Mouse (Mus musculus): ENCODE measurements around the gene Vmn2r76. TPM values are rescaled to one million over a fixed set of nuclear protein-coding genes. Genes with fewer than 3 reads are reported as not detected.
"Not testable (repeated sequence)": the region's sequence is repeated elsewhere in the genome, so short reads cannot be mapped to it uniquely, and the experiment has no call there.

Vmn2r76 gene
- polyA plus RNA-seq (2016; fragmentation: Nextera tagmentation; extraction: Ambion mirVana): not detected in 2 replicates

- H3K4me2 ChIP-seq: no peak within 1 kb of the TSS
- H3K4me1 ChIP-seq (replicated peaks): no peaks in the 10 kb centered on the region
- H3K27me3 ChIP-seq (replicated peaks): no peaks in the 10 kb centered on the region
- no peak within 1 kb of the TSS for H3K4me3 ChIP-seq
- 45% methylated on average over 1 of the region's 1 CpGs for WGBS
- H3K36me3 ChIP-seq: no peaks in the 10 kb centered on the region
- H3K27ac ChIP-seq (ENCODE audit: poor library complexity, severe bottlenecking): no peak within 1 kb of the TSS
- H3K9me3 ChIP-seq (replicated peaks): no peaks in the 10 kb centered on the region
- ATAC-seq (ENCODE audit: insufficient number of reproducible peaks, low FRiP score): no peak
- no peak within 1 kb of the TSS for H3K9ac ChIP-seq
These were observed at the start of gene Vmn2r76 for GRCm38 (mm10) chr7:86246208-86246607. Gene Vmn2r76 (minus strand): TSS chr7:86246308.

- Histone ChIP-seq H3K4me1 (replicated peaks) (no peaks in the 10 kb centered on the region), H3K9ac (no peak within 1 kb of the TSS), H3K36me3 (no peaks in the 10 kb centered on the region), H3K4me3 (no peak within 1 kb of the TSS), H3K9me3 (replicated peaks) (no peaks in the 10 kb centered on the region), H3K27ac (ENCODE audit: poor library complexity, severe bottlenecking) (no peak within 1 kb of the TSS), H3K4me2 (no peak within 1 kb of the TSS), H3K27me3 (replicated peaks) (no peaks in the 10 kb centered on the region)
- WGBS: 74% methylated on average over 1 of the region's 1 CpGs
- no peak for ATAC-seq (ENCODE audit: insufficient number of reproducible peaks, low FRiP score)
These were observed 31.0 kb upstream of the Vmn2r76 start, which contains the start of gene Olfr310 for GRCm38 (mm10) chr7:86277072-86277471. Gene Olfr310 (minus strand): TSS chr7:86277172.

- ATAC-seq (ENCODE audit: insufficient number of reproducible peaks, low FRiP score): no peak
- Histone ChIP-seq H3K4me2 (no peak overlapping the region), H3K27ac (ENCODE audit: poor library complexity, severe bottlenecking) (no peak overlapping the region), H3K27me3 (replicated peaks) (no peaks in the 10 kb centered on the region), H3K36me3 (no peaks in the 10 kb centered on the region), H3K9ac (no peak overlapping the region), H3K9me3 (replicated peaks) (no peaks in the 10 kb centered on the region), H3K4me3 (no peak overlapping the region), H3K4me1 (replicated peaks) (no peaks in the 10 kb centered on the region)
These were observed 34.8 kb downstream of the Vmn2r76 start for GRCm38 (mm10) chr7:86211345-86211744.

- not testable (repeated sequence) for H3K36me3 ChIP-seq; H3K9ac ChIP-seq; H3K4me1 ChIP-seq (replicated peaks); H3K9me3 ChIP-seq (replicated peaks); H3K4me2 ChIP-seq; H3K27me3 ChIP-seq (replicated peaks); H3K27ac ChIP-seq (ENCODE audit: poor library complexity, severe bottlenecking); H3K4me3 ChIP-seq; ATAC-seq (ENCODE audit: insufficient number of reproducible peaks, low FRiP score)
- WGBS: 48% methylated on average over 1 of the region's 1 CpGs
These were observed 74.4 kb downstream of the Vmn2r76 start, which contains the start of gene Vmn2r75 for GRCm38 (mm10) chr7:86171678-86172077. Gene Vmn2r75 (minus strand): TSS chr7:86171778.

Other genes with a start within 250 kb of the Vmn2r76 start
- not detected in 2 replicates for gene Vmn2r75, start 74.5 kb downstream of the Vmn2r76 start, polyA plus RNA-seq (2016; fragmentation: Nextera tagmentation; extraction: Ambion mirVana)
- gene Olfr310, start 30.9 kb upstream of the Vmn2r76 start, polyA plus RNA-seq (2016; fragmentation: Nextera tagmentation; extraction: Ambion mirVana): not detected in 2 replicates
- gene Olfr309, start 67.4 kb upstream of the Vmn2r76 start, polyA plus RNA-seq (2016; fragmentation: Nextera tagmentation; extraction: Ambion mirVana): not detected in 2 replicates
- not detected in 2 replicates for gene Olfr308, start 79.3 kb upstream of the Vmn2r76 start, polyA plus RNA-seq (2016; fragmentation: Nextera tagmentation; extraction: Ambion mirVana)
- not detected in 2 replicates for gene Olfr307, start 91.3 kb upstream of the Vmn2r76 start, polyA plus RNA-seq (2016; fragmentation: Nextera tagmentation; extraction: Ambion mirVana)
- gene Olfr305, start 120.6 kb upstream of the Vmn2r76 start, polyA plus RNA-seq (2016; fragmentation: Nextera tagmentation; extraction: Ambion mirVana): not detected in 2 replicates
- gene Olfr304, start 140.3 kb upstream of the Vmn2r76 start, polyA plus RNA-seq (2016; fragmentation: Nextera tagmentation; extraction: Ambion mirVana): not detected in 2 replicates
- gene Olfr303, start 151.5 kb upstream of the Vmn2r76 start, polyA plus RNA-seq (2016; fragmentation: Nextera tagmentation; extraction: Ambion mirVana): not detected in 2 replicates
- not detected in 2 replicates for gene Olfr301, start 157.5 kb upstream of the Vmn2r76 start, polyA plus RNA-seq (2016; fragmentation: Nextera tagmentation; extraction: Ambion mirVana)
- gene Olfr299, start 213.6 kb upstream of the Vmn2r76 start, polyA plus RNA-seq (2016; fragmentation: Nextera tagmentation; extraction: Ambion mirVana): not detected in 2 replicates
- gene Olfr298, start 246.2 kb upstream of the Vmn2r76 start, polyA plus RNA-seq (2016; fragmentation: Nextera tagmentation; extraction: Ambion mirVana): not detected in 2 replicates